ENCODE assay signal across 8 mouse cellular contexts in the genomic region with DNA sequence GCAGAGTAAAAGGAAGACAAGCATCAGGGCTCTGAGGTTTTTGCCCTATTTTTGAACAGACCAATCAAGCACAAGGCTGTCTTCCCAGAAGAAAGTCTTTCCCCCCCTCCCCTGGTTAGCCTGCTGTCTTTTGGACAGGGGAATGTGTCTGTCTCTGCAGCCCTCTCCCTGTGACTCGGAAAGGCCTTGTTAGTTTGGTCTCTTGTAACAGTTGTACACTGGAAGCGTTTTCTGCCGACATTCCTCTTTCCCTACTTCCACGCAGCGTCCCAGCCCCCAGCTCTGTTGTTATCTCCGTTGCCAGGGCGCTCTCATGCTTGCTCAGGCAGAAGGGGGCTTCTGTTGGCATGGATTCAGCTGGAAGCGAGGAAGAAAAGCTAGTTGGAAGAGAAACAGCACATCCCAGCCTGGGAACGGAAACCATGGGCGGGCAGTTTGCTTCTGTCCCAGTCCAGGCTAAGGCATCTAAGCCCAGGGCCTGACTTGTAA. TPM values are rescaled to one million over a fixed set of nuclear protein-coding genes. Genes with fewer than 3 reads are reported as not detected.
DNase-seq lines count a peak whose midpoint lies in the region; ATAC-seq and TF ChIP-seq lines count a peak whose summit lies in the region.

No protein-coding gene starts in this region.

- H3K9ac ChIP-seq in kidney, postnatal 0 days (ENCODE audit: low read depth, low read length), result 0 out of 2 replicates have a peak overlapping the region, but pooled peaks have one; percentile 38
- peak overlapping the region; percentile 40 for H3K9ac ChIP-seq in liver, embryonic 14.5 days (replicated peaks)
- H3K9ac ChIP-seq in neural tube, embryonic 14.5 days (replicated peaks; ENCODE audit: low read depth, low read length), result peak overlapping the region; percentile 41; the same call in 1 of the 2 replicates

- no peak for TF ChIP-seq CTCF in kidney, postnatal 0 days (IDR thresholded peaks at IDR 0.05; ENCODE audit: low read depth)
- TF ChIP-seq CTCF in liver, embryonic 14.5 days (IDR thresholded peaks at IDR 0.05; ENCODE audit: low read depth), result no peak

- DNase-seq in cerebellum, adult 11 months, result no peak
- peak; percentile 55 for DNase-seq in embryonic facial prominence, embryonic 10.5 days (ENCODE audit: low spot score)
- DNase-seq in heart, embryonic 10.5 days (ENCODE audit: low spot score), result peak; percentile 92
- DNase-seq in kidney, postnatal 0 days (ENCODE audit: low spot score), result peak; percentile 93
- DNase-seq in liver, embryonic 14.5 days (ENCODE audit: low read depth in 3 of 3, low spot score in 3 of 3), result no peak
- no peak for DNase-seq in thymus, adult 18-20 months

- ATAC-seq in cerebellum, adult (ENCODE audit: insufficient number of reproducible peaks, low FRiP score, low TSS enrichment), result peak; percentile 17; the same call in 1 of the 2 replicates
- ATAC-seq in kidney, postnatal 0 days (replicated peaks; ENCODE audit: low FRiP score, low read depth), result 0 out of 2 replicates have a peak, but pooled peaks have one; percentile 8
- ATAC-seq in liver, embryonic 14.5 days (ENCODE audit: insufficient read depth), result no peak
- ATAC-seq in neural tube, embryonic 14.5 days (ENCODE audit: low read depth), result peak; percentile 68

- H3K4me3 ChIP-seq in embryonic facial prominence, embryonic 10.5 days, result peak overlapping the region; percentile 23; the same call in 1 of the 2 replicates
- peak overlapping the region; percentile 50 for H3K4me3 ChIP-seq in heart, embryonic 10.5 days
- no peak overlapping the region for H3K4me3 ChIP-seq in kidney, postnatal 0 days (replicated peaks; ENCODE audit: low read depth, low read length)
- peak overlapping the region in 1 of 2 experiments; percentile 19; a peak in 2 of 4 replicates for H3K4me3 ChIP-seq in liver, embryonic 14.5 days (ENCODE audit: insufficient read depth in 1 of 2, low read depth in 2 of 2, low read length in 2 of 2)
- H3K4me3 ChIP-seq in neural tube, embryonic 14.5 days (ENCODE audit: low read depth, low read length), result peak overlapping the region; percentile 2; the same call in 1 of the 2 replicates

- H3K4me2 ChIP-seq in kidney, postnatal 0 days (ENCODE audit: low read length), result peak overlapping the region; percentile 40
- H3K4me2 ChIP-seq in liver, embryonic 14.5 days (ENCODE audit: low read depth), result peak overlapping the region; percentile 64
- H3K4me2 ChIP-seq in neural tube, embryonic 14.5 days (ENCODE audit: low read depth, low read length), result peak overlapping the region; percentile 48

- 55% methylated on average over 10 of the region's 10 CpGs for WGBS in embryonic facial prominence, embryonic 10.5 days
- WGBS in heart, embryonic 10.5 days, result 12% methylated on average over 10 of the region's 10 CpGs
- 24% methylated on average over 10 of the region's 10 CpGs for WGBS in kidney, postnatal 0 days
- 69% methylated on average over 10 of the region's 10 CpGs for WGBS in liver, embryonic 14.5 days (ENCODE audit: insufficient replicate concordance)
- 4% methylated on average over 10 of the region's 10 CpGs for WGBS in neural tube, embryonic 14.5 days

- no peaks in the 10 kb centered on the region for H3K27me3 ChIP-seq in embryonic facial prominence, embryonic 10.5 days (replicated peaks; ENCODE audit: low read depth, poor library complexity, severe bottlenecking)
- H3K27me3 ChIP-seq in heart, embryonic 10.5 days (ENCODE audit: insufficient read depth, poor library complexity, severe bottlenecking), result no peaks in the 10 kb centered on the region
- no peaks in the 10 kb centered on the region for H3K27me3 ChIP-seq in kidney, postnatal 0 days (ENCODE audit: insufficient read depth, low read length)
- H3K27me3 ChIP-seq in liver, embryonic 14.5 days (ENCODE audit: control insufficient read depth, insufficient read depth, low read length), result no peaks in the 10 kb centered on the region
- H3K27me3 ChIP-seq in neural tube, embryonic 14.5 days (ENCODE audit: control insufficient read depth, insufficient read depth, low read length), result no peaks in the 10 kb centered on the region

- peaks cover 23% of the 10 kb centered on the region for H3K36me3 ChIP-seq in embryonic facial prominence, embryonic 10.5 days (replicated peaks)
- H3K36me3 ChIP-seq in heart, embryonic 10.5 days, result peaks cover 17% of the 10 kb centered on the region
- no peaks in the 10 kb centered on the region for H3K36me3 ChIP-seq in kidney, postnatal 0 days (ENCODE audit: insufficient read depth, low read length)
- H3K36me3 ChIP-seq in liver, embryonic 14.5 days (replicated peaks; ENCODE audit: control insufficient read depth, insufficient read depth, low read depth), result no peaks in the 10 kb centered on the region; the same call in 1 of the 2 replicates
- H3K36me3 ChIP-seq in neural tube, embryonic 14.5 days (ENCODE audit: control insufficient read depth, insufficient read depth, low read length), result no peaks in the 10 kb centered on the region

- no peak for TF ChIP-seq EP300 in liver, embryonic 14.5 days (IDR thresholded peaks at IDR 0.05; ENCODE audit: low read depth)

- peak overlapping the region; percentile 80 for H3K27ac ChIP-seq in embryonic facial prominence, embryonic 10.5 days (replicated peaks)
- H3K27ac ChIP-seq in heart, embryonic 10.5 days, result peak overlapping the region; percentile 88
- peak overlapping the region; percentile 76 for H3K27ac ChIP-seq in kidney, postnatal 0 days
- peak overlapping the region; percentile 55 for H3K27ac ChIP-seq in liver, embryonic 14.5 days
- H3K27ac ChIP-seq in neural tube, embryonic 14.5 days (ENCODE audit: low read depth, low read length), result peak overlapping the region; percentile 90

- H3K4me1 ChIP-seq in embryonic facial prominence, embryonic 10.5 days, result peaks cover 34% of the 10 kb centered on the region
- peaks cover 53% of the 10 kb centered on the region for H3K4me1 ChIP-seq in heart, embryonic 10.5 days
- peaks cover 15% of the 10 kb centered on the region for H3K4me1 ChIP-seq in kidney, postnatal 0 days (replicated peaks; ENCODE audit: insufficient read depth, low read length)
- peaks cover 23 to 29% of the 10 kb centered on the region in 2 experiments for H3K4me1 ChIP-seq in liver, embryonic 14.5 days (replicated peaks; ENCODE audit: control insufficient read depth in 2 of 2, insufficient read depth in 2 of 2, low read length in 1 of 2)
- H3K4me1 ChIP-seq in neural tube, embryonic 14.5 days (ENCODE audit: control insufficient read depth, insufficient read depth, low read length), result peaks cover 25% of the 10 kb centered on the region

- no peaks in the 10 kb centered on the region for H3K9me3 ChIP-seq in embryonic facial prominence, embryonic 10.5 days
- H3K9me3 ChIP-seq in heart, embryonic 10.5 days, result no peaks in the 10 kb centered on the region
- no peaks in the 10 kb centered on the region for H3K9me3 ChIP-seq in kidney, postnatal 0 days (replicated peaks; ENCODE audit: low read length)
- H3K9me3 ChIP-seq in liver, embryonic 14.5 days (ENCODE audit: control insufficient read depth, low read length), result no peaks in the 10 kb centered on the region
- H3K9me3 ChIP-seq in neural tube, embryonic 14.5 days (ENCODE audit: control insufficient read depth, low read length), result no peaks in the 10 kb centered on the region

RNA-seq across cellular contexts. Expression of a gene that starts 26.2 kb away (rescaled TPM):
- 12.8 and 14.7 TPM in 2 replicates for polyA plus RNA-seq in embryonic facial prominence, embryonic 10.5 days (2016; fragmentation: Nextera tagmentation; extraction: Ambion mirVana)
- 13.5 and 17.4 TPM in 2 replicates for polyA plus RNA-seq in heart, embryonic 10.5 days (2016; fragmentation: Nextera tagmentation; extraction: Ambion mirVana)
- polyA plus RNA-seq in kidney, postnatal 0 days (2015; fragmentation: Nextera tagmentation; extraction: Ambion mirVana), result 30.0 and 34.7 TPM in 2 replicates
- 48.0 and 84.2 TPM in 2 replicates for polyA plus RNA-seq in liver, embryonic 14.5 days (2012; rRNA removed)
- 8.1 and 9.1 TPM in 2 replicates for polyA plus RNA-seq in liver, embryonic 14.5 days (2014; fragmentation: Nextera tagmentation; extraction: Ambion mirVana)
- polyA plus RNA-seq in neural tube, embryonic 14.5 days (2014; fragmentation: Nextera tagmentation; extraction: Ambion mirVana), result 15.5 and 16.6 TPM in 2 replicates

Comparison
In these comparisons a context has a peak if more than half of its experiments do, and no peak if none do; other contexts are left out.
1. DNase-seq: peak in embryonic facial prominence, embryonic 10.5 days (single experiment), heart, embryonic 10.5 days (single experiment) and kidney, postnatal 0 days (single experiment); none in cerebellum, adult 11 months (single experiment), liver, embryonic 14.5 days (0 of 3) and thymus, adult 18-20 months (0 of 2).
2. Peak in every context shown above with its lines, with median percentiles within 50 percentile points of each other: H3K27ac ChIP-seq, H3K4me2 ChIP-seq and H3K9ac ChIP-seq.